Mouse (Mus musculus) spleen, adult 2 months (tissue): ENCODE measurements around the gene Msh3. TPM values are rescaled to one million over a fixed set of nuclear protein-coding genes. Genes with fewer than 3 reads are reported as not detected.
"Not testable (repeated sequence)": the region's sequence is repeated elsewhere in the genome, so short reads cannot be mapped to it uniquely, and the experiment has no call there.

Experiments
- DNase-seq, 2 experiments: peaks; one replicate each; pipeline versions ENCODE4 v3.0.0 to v3.0.0-alpha.2; 2012 to 2021; ENCODE audit warnings: low spot score in 2 of 2, low read depth in 1 of 2
- H3K27ac ChIP-seq: fragments of 200-500 bp; 2 replicates; pipeline ENCODE4 v1.5.1; 2012; ENCODE audit warnings: low read length, inconsistent platforms; ENCODE audit not compliant: insufficient read depth
- H3K27me3 ChIP-seq: fragments of 200-500 bp; 2 replicates; pipeline ENCODE4 v1.6.1; 2012; ENCODE audit warnings: mild to moderate bottlenecking, moderate library complexity, low read length, inconsistent platforms; ENCODE audit not compliant: control insufficient read depth, insufficient read depth
- H3K36me3 ChIP-seq: fragments of 200-500 bp; 2 replicates; pipeline ENCODE4 v1.6.1; 2012; ENCODE audit warnings: mild to moderate bottlenecking, low read length, inconsistent platforms; ENCODE audit not compliant: control insufficient read depth, insufficient read depth
- H3K4me1 ChIP-seq: fragments of 200-500 bp; 2 replicates; pipeline ENCODE4 v1.6.1; 2011; ENCODE audit warnings: inconsistent platforms; ENCODE audit not compliant: control insufficient read depth, insufficient read depth, insufficient read length
- H3K4me3 ChIP-seq: fragments of 200-500 bp; 2 replicates; pipeline ENCODE4 v1.5.1; 2011; ENCODE audit warnings: mild to moderate bottlenecking, inconsistent platforms; ENCODE audit not compliant: insufficient read depth, insufficient read length; ENCODE audit errors: extremely low read depth
- CTCF ChIP-seq: fragments of 200-500 bp; IDR thresholded peaks from 2 replicates; pipeline ENCODE4 v1.5.1; 2011; ENCODE audit warnings: mild to moderate bottlenecking, inconsistent platforms; ENCODE audit not compliant: insufficient read depth, insufficient read length, insufficient replicate concordance; ENCODE audit errors: extremely low read depth
- POLR2A ChIP-seq: fragments of 200-500 bp; IDR thresholded peaks from 2 replicates; pipeline ENCODE4 v1.6.1; 2011; ENCODE audit warnings: low read depth, low read length, inconsistent platforms
- WGBS: fragments of 180-500 bp; shearing (Covaris S2); methylation state at CpG from one replicate; pipeline ENCODE4 v1.1.7; 2018; 5-methylcytosine and 5-hydroxymethylcytosine counted together
- polyA plus RNA-seq: library from polyadenylated mRNA; depleted of rRNA; stranded (reverse); fragments of >200 nt; gene quantifications from 2 replicates; pipeline ENCODE4 v1.2.3, GENCODE M21; 2012; rRNA removed

Msh3 gene
- 2.9 and 4.1 TPM in 2 replicates for polyA plus RNA-seq

DNA sequence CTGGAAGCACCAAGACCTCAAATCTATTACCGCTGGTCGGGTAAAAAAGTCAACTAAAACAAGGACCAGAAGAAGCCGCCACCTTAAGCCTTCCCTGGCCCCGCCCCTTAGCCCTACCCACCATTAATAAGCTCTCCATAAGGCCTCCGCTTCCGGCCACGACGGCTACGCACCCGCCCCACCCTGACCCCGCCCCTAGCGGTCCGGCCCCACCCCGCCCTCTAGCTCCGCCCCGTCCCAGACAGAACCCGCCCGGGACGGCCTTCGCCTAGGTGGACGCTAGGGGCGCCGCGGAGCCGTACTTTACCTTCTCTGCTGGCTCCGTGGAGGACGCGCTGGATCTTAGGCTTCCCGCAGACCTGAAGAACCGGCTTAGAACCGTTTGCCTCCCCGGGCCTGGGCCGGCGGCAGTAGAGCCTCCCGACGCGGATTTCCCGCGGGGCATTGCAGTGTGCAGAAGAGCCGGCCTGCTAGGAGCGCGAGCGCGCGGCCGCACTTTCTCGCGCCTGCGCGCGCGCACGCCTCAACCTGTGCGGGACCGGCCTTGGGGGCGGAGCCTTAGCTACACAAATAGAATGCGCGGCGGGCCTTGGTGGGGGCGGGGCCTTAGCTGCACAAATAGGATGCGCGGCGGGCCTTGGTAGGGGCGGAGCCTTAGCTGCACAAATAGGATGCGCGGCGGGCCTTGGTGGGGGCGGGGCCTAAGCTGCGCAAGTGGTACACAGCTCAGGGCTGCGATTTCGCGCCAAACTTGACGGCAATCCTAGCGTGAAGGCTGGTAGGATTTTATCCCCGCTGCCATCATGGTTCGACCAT, at the start of gene Msh3, which contains the start of gene Dhfr:
TSS of gene Msh3 (minus strand) at position 548 of the 816 bp plus-strand sequence.
TSS of gene Dhfr (plus strand) at position 271 of the 816 bp plus-strand sequence.
- H3K4me3 ChIP-seq = peak within 1 kb of the TSS; percentile 75
- H3K4me1 ChIP-seq = peaks cover 6% of the 10 kb centered on the region
- peak within 1 kb of the TSS; percentile 82 for H3K27ac ChIP-seq
- peak; percentile 70 for TF ChIP-seq CTCF
- no peak; the same call in 1 of the 2 replicates for TF ChIP-seq POLR2A
- DNase-seq = peak; percentile 95 to 97
- under 1% methylated on average over 76 of the region's 76 CpGs for WGBS
- peaks cover 2% of the 10 kb centered on the region; the same call in 1 of the 2 replicates for H3K36me3 ChIP-seq
- no peaks in the 10 kb centered on the region for H3K27me3 ChIP-seq

- H3K4me1 ChIP-seq = no peaks in the 10 kb centered on the region
- no peaks in the 10 kb centered on the region for H3K36me3 ChIP-seq
- H3K4me3 ChIP-seq = no peak overlapping the region
- H3K27ac ChIP-seq = no peak overlapping the region
- 85% methylated on average over 3 of the region's 3 CpGs for WGBS
- H3K27me3 ChIP-seq = no peaks in the 10 kb centered on the region
- no peak for DNase-seq
- TF ChIP-seq POLR2A (no peak), CTCF (no peak)
These were observed 48.7 kb upstream of the Msh3 start for GRCm38 (mm10) chr13:92403496-92403895.

- Histone ChIP-seq H3K4me3 (no peak overlapping the region), H3K4me1 (no peaks in the 10 kb centered on the region), H3K27me3 (no peaks in the 10 kb centered on the region), H3K27ac (no peak overlapping the region), H3K36me3 (no peaks in the 10 kb centered on the region)
- no peak for DNase-seq
- 54% methylated on average over 2 of the region's 2 CpGs for WGBS
- no peak for TF ChIP-seq POLR2A
- TF ChIP-seq CTCF = no peak
These were observed 47.3 kb upstream of the Msh3 start for GRCm38 (mm10) chr13:92402063-92402462.

GRCm38 (mm10) chr13:92398491-92399384, 43.9 kb upstream of the Msh3 start:
- WGBS = 86% methylated on average over 11 of the region's 11 CpGs

DNA sequence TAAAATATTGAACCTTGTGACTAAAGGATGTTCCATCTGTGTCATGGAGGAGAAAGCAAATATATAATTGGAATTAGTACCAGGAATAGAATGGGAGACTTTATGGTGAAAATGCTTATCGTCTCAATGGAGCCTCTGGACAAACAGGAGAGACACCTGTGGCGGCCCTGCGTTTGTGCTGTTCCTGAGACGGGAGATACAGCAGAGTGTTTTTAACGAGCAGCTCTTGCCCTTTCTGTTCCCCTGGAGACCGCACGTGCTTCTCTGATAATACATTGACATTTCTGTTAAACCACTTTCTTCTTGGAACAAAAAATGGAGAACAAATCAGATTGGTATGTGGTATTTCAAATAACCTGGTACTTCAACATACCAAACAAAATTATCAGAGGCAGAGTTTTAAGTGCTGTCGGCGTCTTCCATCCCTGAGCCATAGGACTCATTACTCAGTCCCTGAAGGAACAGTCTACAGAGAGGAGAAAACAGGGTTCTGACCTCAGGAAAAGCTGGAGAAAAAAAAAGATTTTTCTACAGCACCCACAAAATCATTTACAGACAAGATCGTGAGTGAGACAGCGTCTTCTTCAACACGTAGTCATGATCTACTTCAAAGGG, 38.4 kb upstream of the Msh3 start:
- Histone ChIP-seq H3K36me3 (no peaks in the 10 kb centered on the region), H3K27me3 (no peaks in the 10 kb centered on the region), H3K27ac (no peak overlapping the region), H3K4me1 (no peaks in the 10 kb centered on the region), H3K4me3 (no peak overlapping the region)
- no peak for DNase-seq
- TF ChIP-seq CTCF = no peak
- TF ChIP-seq POLR2A = no peak
- 90% methylated on average over 12 of the region's 12 CpGs for WGBS

More at GRCm38 (mm10) chr13:92398491-92399384, 43.9 kb upstream of the Msh3 start:
- Histone ChIP-seq H3K4me1 (no peaks in the 10 kb centered on the region), H3K27ac (no peak overlapping the region), H3K36me3 (no peaks in the 10 kb centered on the region), H3K4me3 (no peak overlapping the region), H3K27me3 (no peaks in the 10 kb centered on the region)
- no peak for DNase-seq
- TF ChIP-seq CTCF = no peak
- TF ChIP-seq POLR2A = no peak

DNA sequence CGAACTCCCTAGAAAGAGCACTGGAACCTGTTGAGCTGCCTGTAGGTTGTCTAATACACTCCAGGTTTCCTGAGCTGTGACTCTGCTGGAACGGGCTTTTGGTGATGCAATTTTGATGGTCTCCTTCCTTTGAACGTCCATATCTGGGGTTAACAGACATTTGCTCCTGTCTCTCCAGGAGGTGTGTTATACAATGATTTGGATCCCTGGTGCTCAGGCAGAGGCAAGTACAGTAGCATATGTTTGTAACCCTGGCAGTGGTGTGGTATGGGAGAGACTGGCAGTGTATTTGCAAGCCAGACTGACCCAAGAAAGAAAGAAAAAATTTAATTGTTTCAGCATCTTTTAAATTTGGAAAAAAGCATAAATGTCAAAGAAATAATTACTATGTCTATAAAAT, 32.6 kb upstream of the Msh3 start:
- DNase-seq = no peak
- 91% methylated on average over 3 of the region's 3 CpGs for WGBS
- no peaks in the 10 kb centered on the region for H3K36me3 ChIP-seq
- no peaks in the 10 kb centered on the region for H3K4me1 ChIP-seq
- H3K27me3 ChIP-seq = no peaks in the 10 kb centered on the region
- H3K4me3 ChIP-seq = no peak overlapping the region
- no peak for TF ChIP-seq CTCF
- TF ChIP-seq POLR2A = no peak
- no peak overlapping the region for H3K27ac ChIP-seq

GRCm38 (mm10) chr13:92371466-92371865, 16.7 kb upstream of the Msh3 start:
- 94% methylated on average over 6 of the region's 6 CpGs for WGBS
- H3K36me3 ChIP-seq, H3K27me3 ChIP-seq, H3K4me1 ChIP-seq, DNase-seq, H3K27ac ChIP-seq, H3K4me3 ChIP-seq: not testable (repeated sequence)
